ENCODE assay signal across 18 mouse cellular contexts in genomic region chr4:88707128-88707826, GRCm38 (mm10). TPM values are rescaled to one million over a fixed set of nuclear protein-coding genes. Genes with fewer than 3 reads are reported as not detected.
"Had no signal": no experiment of that assay in that cellular context is flagged by ENCODE, and none has a peak within 500 bp of the region (broad histone marks: within the 10 kb centered on the region; RNA-seq: fewer than 3 reads in every experiment).

No protein-coding gene starts in this region.

- ATAC-seq: intestine, postnatal 0 days; midbrain, embryonic 15.5 days had no signal

- H3K9ac ChIP-seq: limb, embryonic 13.5 days; liver, embryonic 13.5 days; midbrain, embryonic 15.5 days; neural tube, embryonic 13.5 days had no signal

- H3K36me3 ChIP-seq: liver, embryonic 13.5 days; midbrain, embryonic 15.5 days had no signal

- H3K9me3 ChIP-seq: limb, embryonic 13.5 days; liver, embryonic 13.5 days; midbrain, embryonic 15.5 days; neural tube, embryonic 13.5 days had no signal

- H3K27ac ChIP-seq: limb, embryonic 13.5 days; liver, embryonic 13.5 days; midbrain, embryonic 15.5 days; neural tube, embryonic 13.5 days; stomach, postnatal 0 days had no signal

- H3K4me3 ChIP-seq: limb, embryonic 13.5 days; liver, embryonic 13.5 days; megakaryocyte, embryonic 14.5 days; midbrain, embryonic 15.5 days; neural tube, embryonic 13.5 days had no signal

- DNase-seq: kidney, adult 8-10 months; kidney, postnatal 25 days; left cerebral cortex, postnatal 4 days; liver, embryonic 13.5 days; lung, adult 18-20 months; right cerebral cortex, adult 18-20 months; thymus, postnatal 14 days had no signal

- H3K27me3 ChIP-seq: limb, embryonic 13.5 days; liver, embryonic 13.5 days; megakaryocyte, embryonic 14.5 days; midbrain, embryonic 15.5 days; neural tube, embryonic 13.5 days had no signal

- H3K4me2 ChIP-seq: limb, embryonic 13.5 days; liver, embryonic 13.5 days; midbrain, embryonic 11.5 days; midbrain, embryonic 15.5 days; neural tube, embryonic 13.5 days had no signal

- H3K4me1 ChIP-seq: limb, embryonic 13.5 days; liver, embryonic 13.5 days; midbrain, embryonic 15.5 days; neural tube, embryonic 13.5 days had no signal

RNA-seq across cellular contexts. Expression of gene Ifnab, which starts 16.1 kb away (rescaled TPM):
- total RNA-seq: layer of hippocampus, postnatal 25 days; left cerebral cortex, adult 8-10 months; left cerebral cortex, postnatal 4 days had no signal
- polyA plus RNA-seq: intestine, postnatal 0 days; kidney, embryonic 16.5 days; limb, embryonic 13.5 days; liver, embryonic 13.5 days; lung, embryonic 16.5 days; midbrain, embryonic 11.5 days; midbrain, embryonic 15.5 days; neural tube, embryonic 13.5 days; stomach, postnatal 0 days had no signal

RNA-seq across cellular contexts. Expression of gene Ifna2, which starts 23.6 kb away (rescaled TPM):
- total RNA-seq: layer of hippocampus, postnatal 25 days; left cerebral cortex, adult 8-10 months; left cerebral cortex, postnatal 4 days had no signal
- polyA plus RNA-seq: intestine, postnatal 0 days; kidney, embryonic 16.5 days; limb, embryonic 13.5 days; liver, embryonic 13.5 days; lung, embryonic 16.5 days; midbrain, embryonic 11.5 days; midbrain, embryonic 15.5 days; neural tube, embryonic 13.5 days; stomach, postnatal 0 days had no signal

RNA-seq across cellular contexts. Expression of gene Ifna16, which starts 30.6 kb away (rescaled TPM):
- total RNA-seq: layer of hippocampus, postnatal 25 days; left cerebral cortex, adult 8-10 months; left cerebral cortex, postnatal 4 days had no signal
- polyA plus RNA-seq: intestine, postnatal 0 days; kidney, embryonic 16.5 days; limb, embryonic 13.5 days; liver, embryonic 13.5 days; lung, embryonic 16.5 days; midbrain, embryonic 11.5 days; midbrain, embryonic 15.5 days; neural tube, embryonic 13.5 days; stomach, postnatal 0 days had no signal
